Mouse (Mus musculus): ENCODE data around the gene Sfr1. TPM values are rescaled to one million over a fixed set of nuclear protein-coding genes. Genes with fewer than 3 reads are reported as not detected.

Sfr1 gene
- polyA plus RNA-seq, 1 experiment from 2014 or later: 173 TPM

GRCm38 (mm10) chr19:47710376-47710775 lies 21.1 kb upstream of the Sfr1 start:
- Histone ChIP-seq H3K9ac (no peak overlapping the region), H3K27me3 (no peaks in the 10 kb centered on the region), H3K4me2 (no peak overlapping the region), H3K4me3 (no peak overlapping the region), H3K4me1 (replicated peaks) (no peaks in the 10 kb centered on the region), H3K9me3 (replicated peaks) (no peaks in the 10 kb centered on the region), H3K27ac (no peak overlapping the region), H3K36me3 (no peaks in the 10 kb centered on the region)
- no peak for ATAC-seq (replicated peaks; ENCODE audit: insufficient number of reproducible peaks, insufficient read depth, low FRiP score, low read depth)
- WGBS: 70% methylated on average over 4 of the region's 4 CpGs

GRCm38 (mm10) chr19:47713457-47713856 lies 18.0 kb upstream of the Sfr1 start:
- 61% methylated on average over 9 of the region's 9 CpGs for WGBS
- Histone ChIP-seq H3K27me3 (no peaks in the 10 kb centered on the region), H3K9ac (no peak overlapping the region), H3K4me2 (no peak overlapping the region), H3K9me3 (replicated peaks) (no peaks in the 10 kb centered on the region), H3K4me3 (no peak overlapping the region), H3K36me3 (no peaks in the 10 kb centered on the region), H3K27ac (no peak overlapping the region), H3K4me1 (replicated peaks) (no peaks in the 10 kb centered on the region)
- no peak for ATAC-seq (replicated peaks; ENCODE audit: insufficient number of reproducible peaks, insufficient read depth, low FRiP score, low read depth)

- 59% methylated on average over 2 of the region's 2 CpGs for WGBS
- Histone ChIP-seq H3K9ac (no peak overlapping the region), H3K4me3 (no peak overlapping the region), H3K9me3 (replicated peaks) (no peaks in the 10 kb centered on the region), H3K4me2 (no peak overlapping the region), H3K27me3 (no peaks in the 10 kb centered on the region), H3K27ac (no peak overlapping the region), H3K36me3 (no peaks in the 10 kb centered on the region), H3K4me1 (replicated peaks) (no peaks in the 10 kb centered on the region)
- ATAC-seq (replicated peaks; ENCODE audit: insufficient number of reproducible peaks, insufficient read depth, low FRiP score, low read depth): no peak
Measured at GRCm38 (mm10) chr19:47716144-47716543, 15.3 kb upstream of the Sfr1 start.

- no peaks in the 10 kb centered on the region for H3K36me3 ChIP-seq
- no peak for ATAC-seq (replicated peaks; ENCODE audit: insufficient number of reproducible peaks, insufficient read depth, low FRiP score, low read depth)
- peaks cover 4% of the 10 kb centered on the region for H3K4me1 ChIP-seq (replicated peaks)
- H3K4me2 ChIP-seq: no peak overlapping the region
- no peaks in the 10 kb centered on the region for H3K9me3 ChIP-seq (replicated peaks)
- no peak overlapping the region for H3K27ac ChIP-seq
- no peak overlapping the region for H3K9ac ChIP-seq
- WGBS: 79% methylated on average over 3 of the region's 3 CpGs
- no peaks in the 10 kb centered on the region for H3K27me3 ChIP-seq
- H3K4me3 ChIP-seq: no peak overlapping the region
Measured at GRCm38 (mm10) chr19:47719147-47719546, 12.3 kb upstream of the Sfr1 start.

- Histone ChIP-seq H3K9me3 (replicated peaks) (no peaks in the 10 kb centered on the region), H3K27me3 (no peaks in the 10 kb centered on the region), H3K4me3 (no peak overlapping the region), H3K4me1 (replicated peaks) (peaks cover 10% of the 10 kb centered on the region), H3K27ac (no peak overlapping the region), H3K4me2 (no peak overlapping the region), H3K36me3 (no peaks in the 10 kb centered on the region), H3K9ac (no peak overlapping the region)
- ATAC-seq (replicated peaks; ENCODE audit: insufficient number of reproducible peaks, insufficient read depth, low FRiP score, low read depth): no peak
- 22% methylated on average over 6 of the region's 6 CpGs for WGBS
Measured at GRCm38 (mm10) chr19:47722471-47722870, 9.0 kb upstream of the Sfr1 start.

- WGBS: 55% methylated on average over 4 of the region's 4 CpGs
- no peak overlapping the region for H3K9ac ChIP-seq
- no peaks in the 10 kb centered on the region for H3K36me3 ChIP-seq
- H3K4me3 ChIP-seq: no peak overlapping the region
- no peak overlapping the region for H3K27ac ChIP-seq
- H3K4me1 ChIP-seq (replicated peaks): peaks cover 12% of the 10 kb centered on the region
- ATAC-seq (replicated peaks; ENCODE audit: insufficient number of reproducible peaks, insufficient read depth, low FRiP score, low read depth): peak; percentile 62; the same call in 1 of the 2 replicates
- no peak overlapping the region for H3K4me2 ChIP-seq
- H3K9me3 ChIP-seq (replicated peaks): no peaks in the 10 kb centered on the region
- no peaks in the 10 kb centered on the region for H3K27me3 ChIP-seq
Measured at GRCm38 (mm10) chr19:47724903-47725302, 6.6 kb upstream of the Sfr1 start.

GRCm38 (mm10) chr19:47725643-47726140 lies 5.8 kb upstream of the Sfr1 start:
- Histone ChIP-seq H3K27ac (no peak overlapping the region), H3K36me3 (no peaks in the 10 kb centered on the region), H3K4me2 (no peak overlapping the region), H3K9me3 (replicated peaks) (no peaks in the 10 kb centered on the region), H3K4me3 (no peak overlapping the region), H3K9ac (no peak overlapping the region), H3K4me1 (replicated peaks) (peaks cover 20% of the 10 kb centered on the region), H3K27me3 (no peaks in the 10 kb centered on the region)
- 56% methylated on average over 7 of the region's 7 CpGs for whole genome bisulfite sequencing
- ATAC-seq (replicated peaks; ENCODE audit: insufficient number of reproducible peaks, insufficient read depth, low FRiP score, low read depth): no peak

- Histone ChIP-seq H3K27me3 (no peaks in the 10 kb centered on the region), H3K36me3 (peaks cover 27% of the 10 kb centered on the region), H3K4me1 (replicated peaks) (peaks cover 22% of the 10 kb centered on the region), H3K27ac (peak overlapping the region; percentile 99), H3K9ac (peak overlapping the region; percentile 68), H3K4me3 (peak overlapping the region; percentile 72), H3K4me2 (peak overlapping the region; percentile 83), H3K9me3 (replicated peaks) (no peaks in the 10 kb centered on the region)
- ATAC-seq (replicated peaks; ENCODE audit: insufficient number of reproducible peaks, insufficient read depth, low FRiP score, low read depth): peak; percentile 83
- under 1% methylated on average over 12 of the region's 12 CpGs for WGBS
Measured at GRCm38 (mm10) chr19:47730691-47731070, 801 bp upstream of the Sfr1 start.

- no peaks in the 10 kb centered on the region for H3K9me3 ChIP-seq (replicated peaks)
- H3K4me1 ChIP-seq (replicated peaks): peaks cover 30% of the 10 kb centered on the region
- peak overlapping the region; percentile 72 for H3K4me3 ChIP-seq
- WGBS: 1% methylated on average over 15 of the region's 15 CpGs
- peaks cover 36% of the 10 kb centered on the region for H3K36me3 ChIP-seq
- H3K4me2 ChIP-seq: peak overlapping the region; percentile 83
- peak overlapping the region; percentile 99 for H3K27ac ChIP-seq
- no peak for ATAC-seq (replicated peaks; ENCODE audit: insufficient number of reproducible peaks, insufficient read depth, low FRiP score, low read depth)
- H3K9ac ChIP-seq: peak overlapping the region; percentile 72
- H3K27me3 ChIP-seq: no peaks in the 10 kb centered on the region
Measured at GRCm38 (mm10) chr19:47731931-47732330, 449 bp downstream of the Sfr1 start.

GRCm38 (mm10) chr19:47747072-47747471 lies 15.6 kb downstream of the Sfr1 start:
- Histone ChIP-seq H3K4me3 (no peak overlapping the region), H3K9me3 (replicated peaks) (no peaks in the 10 kb centered on the region), H3K4me2 (no peak overlapping the region), H3K27ac (no peak overlapping the region), H3K4me1 (replicated peaks) (no peaks in the 10 kb centered on the region; the same call in 1 of the 2 replicates), H3K9ac (no peak overlapping the region), H3K36me3 (no peaks in the 10 kb centered on the region), H3K27me3 (no peaks in the 10 kb centered on the region)
- WGBS: 73% methylated on average over 2 of the region's 2 CpGs
- ATAC-seq (replicated peaks; ENCODE audit: insufficient number of reproducible peaks, insufficient read depth, low FRiP score, low read depth): no peak

GRCm38 (mm10) chr19:47748950-47749349 lies 17.5 kb downstream of the Sfr1 start:
- ATAC-seq (replicated peaks; ENCODE audit: insufficient number of reproducible peaks, insufficient read depth, low FRiP score, low read depth): no peak
- 70% methylated on average over 2 of the region's 2 CpGs for WGBS
- Histone ChIP-seq H3K4me3 (no peak overlapping the region), H3K9ac (no peak overlapping the region), H3K4me1 (replicated peaks) (no peaks in the 10 kb centered on the region; the same call in 1 of the 2 replicates), H3K36me3 (no peaks in the 10 kb centered on the region), H3K27ac (no peak overlapping the region), H3K4me2 (no peak overlapping the region), H3K9me3 (replicated peaks) (no peaks in the 10 kb centered on the region), H3K27me3 (no peaks in the 10 kb centered on the region)

- Histone ChIP-seq H3K27me3 (no peaks in the 10 kb centered on the region), H3K9ac (no peak overlapping the region), H3K9me3 (replicated peaks) (no peaks in the 10 kb centered on the region), H3K36me3 (no peaks in the 10 kb centered on the region), H3K4me1 (replicated peaks) (no peaks in the 10 kb centered on the region; the same call in 1 of the 2 replicates), H3K4me3 (no peak overlapping the region), H3K4me2 (no peak overlapping the region), H3K27ac (no peak overlapping the region)
- ATAC-seq (replicated peaks; ENCODE audit: insufficient number of reproducible peaks, insufficient read depth, low FRiP score, low read depth): no peak
- WGBS: 88% methylated on average over 5 of the region's 5 CpGs
Measured at GRCm38 (mm10) chr19:47750391-47750790, 18.9 kb downstream of the Sfr1 start.
